Mouse (Mus musculus) kidney, postnatal 14 days (tissue): ENCODE results near the gene Rec114.

Experiments
- DNase-seq: peaks from one replicate; pipeline ENCODE4 v3.0.0; 2022; ENCODE audit warnings: mixed read lengths

Rec114 gene

GRCm38 (mm10) chr9:58710642-58711041 lies 33.1 kb downstream of the Rec114 start:
- DNase-seq, result no peak

GRCm38 (mm10) chr9:58709939-58710338 lies 33.8 kb downstream of the Rec114 start:
- DNase-seq, result peak; percentile 69

- no peak for DNase-seq
These were observed 36.0 kb downstream of the Rec114 start for GRCm38 (mm10) chr9:58707796-58708195.

- no peak for DNase-seq
These were observed 37.7 kb downstream of the Rec114 start for GRCm38 (mm10) chr9:58706024-58706423.

- no peak for DNase-seq
These were observed 40.0 kb downstream of the Rec114 start for GRCm38 (mm10) chr9:58703766-58704165.

GRCm38 (mm10) chr9:58701751-58702150 lies 42.0 kb downstream of the Rec114 start:
- no peak for DNase-seq

GRCm38 (mm10) chr9:58698486-58698885 lies 45.3 kb downstream of the Rec114 start:
- DNase-seq, result no peak

GRCm38 (mm10) chr9:58691471-58691870 lies 52.3 kb downstream of the Rec114 start:
- no peak for DNase-seq

- DNase-seq, result no peak
These were observed 53.1 kb downstream of the Rec114 start for GRCm38 (mm10) chr9:58690701-58691100.

- no peak for DNase-seq
These were observed 55.7 kb downstream of the Rec114 start for GRCm38 (mm10) chr9:58688076-58688475.

GRCm38 (mm10) chr9:58685290-58685689 lies 58.5 kb downstream of the Rec114 start:
- DNase-seq, result no peak

- no peak for DNase-seq
These were observed 60.4 kb downstream of the Rec114 start for GRCm38 (mm10) chr9:58683372-58683771.

- no peak for DNase-seq
These were observed 61.7 kb downstream of the Rec114 start for GRCm38 (mm10) chr9:58682106-58682505.

- DNase-seq, result no peak
These were observed 62.4 kb downstream of the Rec114 start for GRCm38 (mm10) chr9:58681411-58681810.

GRCm38 (mm10) chr9:58675371-58675770 lies 68.4 kb downstream of the Rec114 start:
- DNase-seq, result peak; percentile 37

GRCm38 (mm10) chr9:58674736-58675135 lies 69.0 kb downstream of the Rec114 start:
- no peak for DNase-seq

GRCm38 (mm10) chr9:58672474-58672873 lies 71.3 kb downstream of the Rec114 start:
- peak; percentile 41 for DNase-seq

- no peak for DNase-seq
These were observed 73.9 kb downstream of the Rec114 start for GRCm38 (mm10) chr9:58669819-58670218.

GRCm38 (mm10) chr9:58669071-58669470 lies 74.7 kb downstream of the Rec114 start:
- no peak for DNase-seq

GRCm38 (mm10) chr9:58668171-58668570 lies 75.6 kb downstream of the Rec114 start:
- no peak for DNase-seq

GRCm38 (mm10) chr9:58667244-58667643 lies 76.5 kb downstream of the Rec114 start:
- no peak for DNase-seq

- no peak for DNase-seq
These were observed 77.6 kb downstream of the Rec114 start for GRCm38 (mm10) chr9:58666191-58666590.

GRCm38 (mm10) chr9:58665492-58665891 lies 78.3 kb downstream of the Rec114 start:
- DNase-seq, result no peak

GRCm38 (mm10) chr9:58662791-58663190 lies 81.0 kb downstream of the Rec114 start:
- no peak for DNase-seq

- no peak for DNase-seq
These were observed 81.8 kb downstream of the Rec114 start for GRCm38 (mm10) chr9:58662007-58662406.

- DNase-seq, result no peak
These were observed 83.1 kb downstream of the Rec114 start for GRCm38 (mm10) chr9:58660673-58661072.
